Mouse (Mus musculus) R1 (cell line): ENCODE measurements around the gene Park7.

Source experiments
- DNase-seq: peaks from one replicate; pipeline ENCODE4 v3.0.0-alpha.2; 2018; ENCODE audit warnings: low read depth, low spot score

The Park7 gene

DNA sequence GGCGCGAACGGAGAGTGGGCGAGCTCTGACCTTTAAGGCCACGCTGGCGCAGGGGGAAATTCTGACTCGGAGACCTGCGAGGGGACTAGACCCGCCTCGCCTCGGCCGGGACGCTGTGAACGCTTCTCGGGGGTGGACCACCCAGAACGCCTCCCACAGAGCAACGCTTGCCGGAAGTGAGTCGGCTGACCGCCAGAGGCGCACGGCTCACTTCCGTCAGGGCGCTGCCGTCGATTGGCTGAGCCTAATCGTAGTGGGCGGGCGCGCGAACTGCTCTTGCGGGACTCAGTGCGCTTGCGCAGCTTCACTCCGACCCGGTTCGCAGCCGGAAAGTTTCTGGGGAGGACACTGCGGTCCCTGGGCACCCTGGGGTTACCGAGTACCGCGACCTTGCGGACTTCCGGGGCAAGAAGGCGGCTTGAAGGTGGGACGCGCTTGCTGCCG lies at the start of gene Park7, which contains the start of gene Tnfrsf9:
Gene Park7, minus strand, starts transcription at position 148 of the 444 bp plus-strand sequence.
Gene Tnfrsf9, plus strand, starts transcription at position 273 of the 444 bp plus-strand sequence.
- peak; percentile 96 for DNase-seq

- DNase-seq: no peak
Observed at GRCm38 (mm10) chr4:150963711-150964110, 49.5 kb upstream of the Park7 start.

DNA sequence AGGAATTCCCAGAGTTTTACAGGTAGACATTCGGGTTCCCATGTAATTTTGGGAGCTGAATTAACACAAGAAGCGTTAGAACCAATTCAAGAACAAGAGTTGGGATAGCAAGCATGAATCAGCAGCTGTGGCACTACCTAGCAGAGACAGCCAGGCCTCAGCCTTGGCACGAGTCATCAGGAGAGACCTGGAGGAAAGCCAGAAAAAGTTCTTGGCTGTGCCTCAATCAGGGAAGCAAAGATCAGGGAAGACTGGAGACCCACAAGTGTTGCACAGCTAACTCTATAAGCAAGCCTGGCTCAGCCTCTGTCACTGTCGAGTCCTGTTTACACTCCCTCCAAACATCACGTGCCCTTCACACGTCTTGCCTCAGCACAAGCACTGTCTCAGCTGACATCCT lies 48.0 kb upstream of the Park7 start:
- no peak for DNase-seq

DNA sequence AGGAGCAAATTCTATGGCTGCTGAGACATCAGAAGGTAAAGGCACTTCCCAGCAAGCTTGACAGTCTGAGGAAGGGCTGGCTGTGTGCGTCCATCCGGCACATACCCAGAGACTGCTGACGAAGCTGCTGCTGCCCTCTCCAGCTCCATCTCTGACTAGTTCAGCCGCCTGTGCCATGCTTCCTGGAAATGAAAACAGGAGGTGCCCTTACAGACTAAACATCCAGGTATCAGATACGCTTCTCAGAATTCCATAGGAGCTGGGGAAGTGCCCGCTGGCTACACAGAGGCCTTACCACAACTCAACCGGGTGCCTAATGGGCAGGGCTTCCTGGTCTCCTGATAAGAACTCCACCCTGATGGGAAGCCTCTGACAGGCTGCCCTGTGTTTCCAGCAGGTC lies 44.3 kb upstream of the Park7 start:
- no peak for DNase-seq

DNA sequence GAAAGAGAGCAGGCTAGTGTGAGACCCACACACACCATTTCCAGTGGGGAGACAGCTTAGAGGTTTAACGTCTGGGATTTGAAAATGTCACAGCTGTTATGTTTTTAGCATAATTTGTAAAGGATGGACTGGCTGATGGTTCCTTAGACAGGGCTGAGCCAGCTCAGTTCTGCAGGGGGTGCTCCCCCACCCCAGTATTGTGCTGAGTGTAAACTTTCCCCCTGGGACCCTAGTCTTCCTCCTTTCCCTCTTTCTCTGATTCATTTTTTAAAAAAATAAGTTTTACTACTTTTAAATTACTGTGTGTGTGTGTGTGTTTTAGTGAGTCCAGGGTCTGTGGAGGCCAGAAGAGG lies 42.8 kb upstream of the Park7 start:
- DNase-seq: no peak

DNA sequence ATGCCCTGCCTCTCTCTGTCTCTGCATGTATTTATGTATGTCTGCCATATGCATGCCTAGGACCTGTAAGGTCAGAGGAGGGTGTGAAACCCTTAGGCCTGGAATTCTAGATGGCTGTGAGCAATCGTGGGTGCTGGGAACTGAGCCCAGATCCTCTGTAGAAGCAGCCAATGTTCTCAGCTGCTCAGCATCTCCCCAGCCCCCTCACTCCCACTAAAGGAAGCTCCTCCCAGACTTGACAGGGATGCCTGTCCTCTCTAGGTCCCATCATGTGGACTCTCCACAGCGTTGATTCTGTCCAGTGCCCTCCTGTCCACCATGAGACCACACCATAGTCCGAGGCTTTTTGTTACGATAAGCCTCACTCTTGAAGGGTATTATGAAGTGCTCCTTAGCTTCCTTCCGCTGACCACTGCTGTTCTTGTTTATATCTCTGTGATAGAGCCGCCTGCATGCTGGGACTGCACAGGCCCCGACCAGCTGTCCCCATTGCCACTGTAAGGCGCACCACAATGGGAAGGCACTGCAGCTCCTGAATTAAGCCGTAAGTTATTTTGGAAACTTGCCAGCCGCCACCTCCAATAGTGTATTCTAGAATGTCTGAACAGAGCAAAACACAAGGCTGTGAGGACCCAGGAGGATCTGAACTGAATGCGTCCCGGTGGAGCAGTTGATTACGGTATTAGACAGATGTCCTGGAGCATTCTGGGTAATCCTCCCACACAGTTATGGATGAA lies 42.3 kb upstream of the Park7 start:
- no peak for DNase-seq

DNA sequence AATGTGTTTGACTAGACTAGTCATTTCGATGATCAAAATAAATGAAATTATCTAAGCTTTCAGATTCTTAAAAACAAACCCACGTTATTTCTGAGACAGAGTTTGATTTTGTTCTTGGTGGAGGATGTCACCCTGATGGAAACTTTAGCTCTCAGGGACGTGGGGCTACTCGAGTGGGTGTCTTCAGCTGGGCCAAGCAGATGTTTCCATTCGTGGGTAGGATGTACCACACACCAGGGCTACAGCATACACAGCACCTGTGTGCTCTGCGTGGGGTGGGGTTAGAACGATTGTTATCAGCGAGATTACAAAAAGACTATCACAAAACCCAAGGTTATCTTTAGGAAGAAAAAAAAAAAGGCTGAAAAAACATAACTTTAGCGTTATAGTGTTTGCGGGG lies 36.7 kb upstream of the Park7 start:
- DNase-seq: no peak

- no peak for DNase-seq
Observed at GRCm38 (mm10) chr4:150944707-150945106, 30.5 kb upstream of the Park7 start.

DNA sequence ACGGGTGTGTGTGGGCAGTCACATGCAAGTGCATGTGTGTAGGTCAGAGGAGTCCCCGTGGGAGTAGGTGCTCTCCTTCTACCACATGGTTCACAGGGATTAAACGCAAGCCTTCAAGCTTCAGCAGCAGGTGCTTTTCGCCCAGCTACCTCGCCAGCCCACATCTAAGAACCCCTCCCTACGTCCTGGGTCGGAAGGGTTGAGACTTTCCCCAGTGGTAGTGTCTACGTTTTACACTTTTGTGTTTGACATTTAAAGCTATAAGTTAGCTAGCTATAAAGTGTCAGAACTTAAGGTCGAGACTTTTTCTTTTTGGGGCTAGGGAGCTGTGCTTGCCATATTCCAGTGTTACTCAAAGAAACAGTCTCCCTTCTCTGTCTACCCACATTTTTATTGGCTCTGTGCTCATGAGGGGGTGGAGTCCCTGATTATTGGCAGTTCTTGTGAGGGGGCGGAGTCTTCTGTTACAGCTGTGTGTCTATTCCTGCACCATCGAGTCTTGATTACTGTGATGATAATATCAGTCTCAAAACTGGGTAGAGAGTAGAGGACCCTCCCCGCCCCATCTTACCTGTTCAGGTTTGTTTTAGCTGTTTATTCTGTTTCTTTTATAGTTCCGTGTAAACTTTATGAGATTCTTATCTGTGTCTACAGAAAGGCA lies 25.9 kb upstream of the Park7 start:
- peak; percentile 85 for DNase-seq

GRCm38 (mm10) chr4:150938063-150938452 lies 23.8 kb upstream of the Park7 start:
- no peak for DNase-seq

DNA sequence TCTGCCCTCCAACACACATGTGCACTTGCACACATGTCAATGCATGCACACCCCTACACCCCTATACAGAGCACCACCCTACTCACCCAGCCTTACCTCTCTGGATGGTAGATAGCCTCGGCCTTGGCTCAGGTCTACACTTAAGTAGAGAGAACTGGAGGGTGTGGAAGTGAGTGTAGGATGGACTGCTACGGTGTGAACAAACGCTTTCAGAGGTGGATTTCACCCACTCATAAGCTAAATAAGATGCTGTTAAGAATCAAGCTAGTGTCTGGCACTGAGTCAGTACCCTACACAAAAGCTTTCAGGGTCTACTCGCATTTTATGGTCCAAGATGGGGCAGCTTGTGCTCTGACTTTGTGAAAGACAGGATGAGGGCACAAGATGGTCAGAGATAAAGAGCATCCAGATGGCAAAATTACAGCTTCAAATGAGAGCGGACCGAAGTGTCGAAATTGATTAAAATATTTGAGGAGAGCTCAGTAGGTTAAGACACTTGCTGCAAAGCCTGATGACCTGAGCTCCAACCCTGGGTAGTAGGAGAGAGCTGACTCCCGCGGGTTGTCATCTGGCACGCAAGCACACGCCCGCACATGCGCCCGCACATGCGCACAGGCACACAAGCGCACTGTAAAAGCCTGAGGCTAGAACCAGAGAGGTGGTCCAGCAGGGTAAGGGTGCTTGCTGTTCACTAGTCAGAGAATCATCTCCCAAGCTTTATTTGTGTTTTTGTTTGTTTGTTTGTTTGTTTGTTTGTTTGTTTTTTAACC lies 23.2 kb upstream of the Park7 start:
- DNase-seq: peak; percentile 81

- DNase-seq: no peak
Observed at GRCm38 (mm10) chr4:150933503-150933902, 19.3 kb upstream of the Park7 start.

GRCm38 (mm10) chr4:150927789-150928188 lies 13.6 kb upstream of the Park7 start:
- no peak for DNase-seq

GRCm38 (mm10) chr4:150926924-150927705 lies 12.9 kb upstream of the Park7 start:
- peak; percentile 57 for DNase-seq

DNA sequence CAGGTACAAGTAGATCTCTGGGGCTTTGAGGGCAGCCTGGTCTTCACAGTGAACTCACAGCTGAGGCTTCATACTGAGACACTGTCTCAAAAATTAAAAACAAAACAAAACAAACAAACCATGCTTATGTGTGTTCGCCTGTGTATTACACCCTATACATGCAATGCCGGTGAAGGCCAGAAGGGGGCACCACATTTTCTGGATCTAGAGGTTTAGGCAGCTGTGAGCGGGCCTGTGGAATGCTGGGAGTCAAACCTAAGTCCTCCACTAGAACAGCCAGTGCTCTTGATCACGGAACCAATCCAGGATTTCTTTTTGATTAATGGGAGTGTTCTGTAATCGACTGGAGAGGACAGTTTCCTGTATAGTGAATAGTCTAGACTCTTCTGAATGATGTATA lies 11.7 kb upstream of the Park7 start:
- DNase-seq: peak; percentile 91

GRCm38 (mm10) chr4:150924936-150925335 lies 10.7 kb upstream of the Park7 start:
- DNase-seq: no peak

GRCm38 (mm10) chr4:150924308-150924707 lies 10.1 kb upstream of the Park7 start:
- DNase-seq: no peak

DNA sequence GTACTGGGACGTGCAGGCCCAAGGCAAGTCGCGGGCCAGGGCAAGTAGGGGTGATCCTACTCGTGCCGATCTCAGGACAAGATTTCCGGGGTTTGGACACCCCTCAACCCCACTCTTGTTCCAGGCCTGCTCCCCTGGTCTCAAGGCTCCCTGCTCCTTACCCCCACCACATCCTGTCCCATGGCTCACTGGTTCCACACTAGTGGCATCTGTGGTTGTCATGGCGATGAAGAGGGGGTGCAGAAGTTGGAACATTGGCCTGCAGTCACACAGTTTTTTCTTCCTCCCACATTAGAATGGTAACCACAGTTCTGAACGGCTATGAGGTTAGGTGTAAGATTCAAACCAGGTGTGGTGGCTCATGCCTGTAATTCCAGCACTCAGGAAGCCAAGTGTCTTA lies 7.0 kb upstream of the Park7 start:
- DNase-seq: no peak

DNA sequence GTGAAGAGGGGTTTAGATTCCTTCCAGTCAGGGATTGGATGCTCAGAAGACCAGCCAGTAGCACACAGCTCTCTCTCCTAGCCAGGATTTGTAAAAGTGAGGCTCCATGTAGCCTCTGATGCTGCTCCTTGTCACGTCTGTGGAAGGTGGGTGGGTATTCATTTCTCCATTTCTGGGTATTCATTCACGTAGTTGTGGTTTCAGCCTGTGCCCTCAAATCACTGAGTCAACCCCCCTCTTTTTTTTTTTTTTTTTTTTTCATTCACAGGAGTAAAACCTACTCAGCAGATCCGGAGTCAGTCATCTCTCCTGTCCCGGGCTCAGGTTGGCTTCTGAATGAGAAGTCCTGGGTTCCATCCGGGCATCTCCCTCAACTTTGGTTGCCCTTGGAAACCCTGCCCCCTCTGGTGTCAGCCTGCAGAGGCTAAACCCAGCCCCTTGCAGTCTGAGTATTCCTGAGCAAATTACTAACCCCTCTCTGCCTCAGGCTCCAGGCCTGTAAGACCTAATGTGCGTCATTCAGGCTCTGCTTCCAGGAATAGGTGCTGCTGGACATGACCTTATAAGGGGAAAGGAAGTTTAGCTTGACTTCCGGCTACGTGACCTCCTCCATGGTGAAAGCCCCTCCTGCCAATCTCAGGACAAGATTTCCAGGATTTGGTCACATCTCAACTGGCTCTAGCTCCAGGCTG lies 3.2 kb upstream of the Park7 start:
- peak; percentile 63 for DNase-seq

GRCm38 (mm10) chr4:150915181-150915906 lies 1.1 kb upstream of the Park7 start:
- no peak for DNase-seq
